Mouse (Mus musculus) limb, embryonic 15.5 days (tissue): ENCODE results near the gene Tnfsf12. TPM values are rescaled to one million over a fixed set of nuclear protein-coding genes. Genes with fewer than 3 reads are reported as not detected.
"Not testable (repeated sequence)": the region's sequence is repeated elsewhere in the genome, so short reads cannot be mapped to it uniquely, and the experiment has no call there.

Experiments
- ATAC-seq: fragments of 200-750 bp; cut with Nextera tagmentation; 2 replicates; pipeline ENCODE4 v1.8.0; 2017; ENCODE audit warnings: low read depth, moderate TSS enrichment; ENCODE audit not compliant: insufficient number of reproducible peaks, low FRiP score, low TSS enrichment
- H3K27ac ChIP-seq: fragments of 300-500 bp; sonication (generic); 2 replicates; pipeline ENCODE4 v1.5.1; 2015; ENCODE audit warnings: moderate library complexity, mild to moderate bottlenecking, inconsistent platforms
- H3K27me3 ChIP-seq: fragments of 300-500 bp; sonication (generic); 2 replicates; pipeline ENCODE4 v1.6.1; 2015; ENCODE audit warnings: inconsistent platforms
- H3K36me3 ChIP-seq: fragments of 300-500 bp; sonication (generic); 2 replicates; pipeline ENCODE4 v1.6.1; 2015; ENCODE audit warnings: inconsistent platforms
- H3K4me1 ChIP-seq: fragments of 300-500 bp; sonication (generic); 2 replicates; pipeline ENCODE4 v1.6.1; 2015; ENCODE audit warnings: inconsistent platforms
- H3K4me2 ChIP-seq: fragments of 300-500 bp; sonication (generic); 2 replicates; pipeline ENCODE4 v1.6.1; 2015; ENCODE audit warnings: mild to moderate bottlenecking, inconsistent platforms
- H3K4me3 ChIP-seq: fragments of 300-500 bp; sonication (generic); 2 replicates; pipeline ENCODE4 v1.5.1; 2015; ENCODE audit warnings: mild to moderate bottlenecking, inconsistent platforms
- H3K9ac ChIP-seq: fragments of 300-500 bp; sonication (generic); 2 replicates; pipeline ENCODE4 v1.6.1; 2015; ENCODE audit warnings: inconsistent platforms
- H3K9me3 ChIP-seq: fragments of 300-500 bp; sonication (generic); 2 replicates; pipeline ENCODE4 v1.6.1; 2016; ENCODE audit warnings: inconsistent platforms
- WGBS: fragments of 180-500 bp; shearing (Covaris S2); methylation state at CpG from one replicate; pipeline ENCODE4 v1.1.7; 2015; 5-methylcytosine and 5-hydroxymethylcytosine counted together
- polyA plus RNA-seq: library from polyadenylated mRNA; unstranded; fragments of >200 nt; fragmentation: Nextera tagmentation; extraction: Ambion mirVana; gene quantifications from 2 replicates; pipeline ENCODE4 v1.2.1, GENCODE M21; 2015

Tnfsf12 gene
- 10.8 and 12.9 TPM in 2 replicates for polyA plus RNA-seq

GRCm38 (mm10) chr11:69695361-69696181, at the start of gene Tnfsf12, which contains the start of gene Tnfsfm13:
Tnfsf12 (minus strand) TSS chr11:69695849.
Tnfsfm13 (minus strand) TSS chr11:69696098.
- H3K4me3 ChIP-seq: peak within 1 kb of the TSS; percentile 55
- peaks cover 3% of the 10 kb centered on the region; the same call in 1 of the 2 replicates for H3K36me3 ChIP-seq
- no peaks in the 10 kb centered on the region for H3K27me3 ChIP-seq
- peak within 1 kb of the TSS; percentile 89 for H3K27ac ChIP-seq
- peak; percentile 65; the same call in 1 of the 2 replicates for ATAC-seq
- no peaks in the 10 kb centered on the region for H3K9me3 ChIP-seq
- peak within 1 kb of the TSS; percentile 64 for H3K9ac ChIP-seq
- 1% methylated on average over 41 of the region's 41 CpGs for WGBS
- peaks cover 14% of the 10 kb centered on the region for H3K4me1 ChIP-seq
- H3K4me2 ChIP-seq: peak within 1 kb of the TSS; percentile 90

- ATAC-seq, H3K4me1 ChIP-seq, H3K27ac ChIP-seq, H3K27me3 ChIP-seq, H3K4me2 ChIP-seq, H3K9ac ChIP-seq, H3K9me3 ChIP-seq, H3K4me3 ChIP-seq: not testable (repeated sequence)
- peaks cover 29% of the 10 kb centered on the region for H3K36me3 ChIP-seq
- WGBS: 77% methylated on average over 2 of the region's 3 CpGs
Measured at GRCm38 (mm10) chr11:69731408-69731807, 35.8 kb upstream of the Tnfsf12 start.

GRCm38 (mm10) chr11:69729063-69729462, 33.4 kb upstream of the Tnfsf12 start:
- H3K36me3 ChIP-seq: peaks cover 5% of the 10 kb centered on the region
- no peak overlapping the region for H3K27ac ChIP-seq
- no peak overlapping the region for H3K4me2 ChIP-seq
- H3K4me1 ChIP-seq: no peaks in the 10 kb centered on the region
- no peak for ATAC-seq
- no peaks in the 10 kb centered on the region for H3K27me3 ChIP-seq
- H3K9ac ChIP-seq: no peak overlapping the region
- no peak overlapping the region for H3K4me3 ChIP-seq
- WGBS: 24% methylated on average over 3 of the region's 3 CpGs
- H3K9me3 ChIP-seq: no peaks in the 10 kb centered on the region

DNA sequence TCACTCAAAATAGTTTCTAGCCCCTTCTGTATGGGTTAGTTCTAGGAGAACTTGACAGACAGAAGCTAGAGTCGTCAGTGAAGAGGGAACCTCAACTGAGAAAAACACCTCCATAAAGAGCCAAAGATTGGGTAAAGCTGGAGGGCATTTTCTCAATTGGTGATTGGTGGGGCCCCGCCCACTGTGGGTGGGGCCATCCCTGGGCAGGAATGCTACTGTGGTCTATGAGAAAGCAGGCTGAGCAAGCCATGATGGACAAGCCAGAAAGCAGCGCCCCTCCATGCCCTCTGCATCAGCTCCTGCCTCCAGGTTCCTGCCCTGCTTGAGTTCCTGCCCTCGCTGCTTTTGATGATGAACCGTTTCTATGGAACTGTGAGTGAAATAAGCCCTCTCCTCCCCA, 30.3 kb upstream of the Tnfsf12 start:
- Histone ChIP-seq H3K4me1 (no peaks in the 10 kb centered on the region), H3K27me3 (no peaks in the 10 kb centered on the region), H3K9ac (no peak overlapping the region), H3K4me3 (no peak overlapping the region), H3K9me3 (no peaks in the 10 kb centered on the region), H3K36me3 (no peaks in the 10 kb centered on the region), H3K27ac (no peak overlapping the region), H3K4me2 (no peak overlapping the region)
- no peak for ATAC-seq
- WGBS: 43% methylated on average over 5 of the region's 5 CpGs

DNA sequence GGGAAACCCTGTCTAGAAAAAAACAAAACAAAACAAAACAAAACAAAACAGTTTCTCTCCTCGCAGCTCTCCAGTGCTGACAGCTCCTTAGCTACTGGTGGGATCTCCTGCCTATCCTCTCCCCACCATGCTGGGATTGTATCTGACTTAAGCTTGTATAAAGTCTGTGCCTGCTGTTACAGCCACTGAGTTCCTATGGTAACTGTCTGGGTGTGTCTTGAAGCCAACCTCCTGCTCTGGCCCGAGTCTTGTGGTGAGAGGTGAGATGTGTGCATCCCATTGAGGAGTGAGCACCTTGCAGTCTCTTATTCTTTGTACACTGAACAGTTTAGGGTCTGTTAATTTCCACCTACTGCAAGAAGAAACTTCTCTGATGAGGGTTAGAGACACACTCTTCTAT, 27.4 kb upstream of the Tnfsf12 start:
- Histone ChIP-seq H3K4me1 (peaks cover 4% of the 10 kb centered on the region; the same call in 1 of the 2 replicates), H3K27ac (no peak overlapping the region), H3K9me3 (no peaks in the 10 kb centered on the region), H3K4me2 (no peak overlapping the region), H3K4me3 (no peak overlapping the region), H3K9ac (no peak overlapping the region), H3K36me3 (no peaks in the 10 kb centered on the region), H3K27me3 (no peaks in the 10 kb centered on the region)
- 45% methylated on average over 2 of the region's 2 CpGs for WGBS
- ATAC-seq: no peak

- no peaks in the 10 kb centered on the region for H3K36me3 ChIP-seq
Measured at GRCm38 (mm10) chr11:69720852-69721251, 25.2 kb upstream of the Tnfsf12 start.

GRCm38 (mm10) chr11:69719423-69719822, 23.8 kb upstream of the Tnfsf12 start:
- Histone ChIP-seq H3K27me3 (no peaks in the 10 kb centered on the region), H3K9me3 (no peaks in the 10 kb centered on the region)
- WGBS: 65% methylated on average over 6 of the region's 6 CpGs

More at GRCm38 (mm10) chr11:69720852-69721251, 25.2 kb upstream of the Tnfsf12 start:
- WGBS: 60% methylated on average over 6 of the region's 6 CpGs
- no peak overlapping the region for H3K27ac ChIP-seq
- no peak overlapping the region for H3K9ac ChIP-seq
- H3K9me3 ChIP-seq: no peaks in the 10 kb centered on the region
- H3K27me3 ChIP-seq: no peaks in the 10 kb centered on the region
- no peak for ATAC-seq
- H3K4me1 ChIP-seq: peaks cover 4% of the 10 kb centered on the region; the same call in 1 of the 2 replicates
- H3K4me2 ChIP-seq: no peak overlapping the region
- H3K4me3 ChIP-seq: no peak overlapping the region

GRCm38 (mm10) chr11:69718661-69719060, 23.0 kb upstream of the Tnfsf12 start:
- Histone ChIP-seq H3K4me1 (peaks cover 10% of the 10 kb centered on the region; the same call in 1 of the 2 replicates), H3K4me3 (no peak overlapping the region), H3K27me3 (no peaks in the 10 kb centered on the region), H3K36me3 (no peaks in the 10 kb centered on the region), H3K27ac (no peak overlapping the region), H3K4me2 (no peak overlapping the region), H3K9me3 (no peaks in the 10 kb centered on the region), H3K9ac (no peak overlapping the region)
- whole genome bisulfite sequencing: 34% methylated on average over 15 of the region's 15 CpGs
- ATAC-seq: no peak

More at GRCm38 (mm10) chr11:69719423-69719822, 23.8 kb upstream of the Tnfsf12 start:
- Histone ChIP-seq H3K4me1 (peaks cover 10% of the 10 kb centered on the region; the same call in 1 of the 2 replicates), H3K27ac (no peak overlapping the region), H3K4me3 (no peak overlapping the region), H3K4me2 (no peak overlapping the region), H3K9ac (no peak overlapping the region), H3K36me3 (no peaks in the 10 kb centered on the region)
- ATAC-seq: no peak

- no peak for ATAC-seq
- no peak overlapping the region for H3K9ac ChIP-seq
Measured at GRCm38 (mm10) chr11:69716953-69717352, 21.3 kb upstream of the Tnfsf12 start.

GRCm38 (mm10) chr11:69715929-69716328, 20.3 kb upstream of the Tnfsf12 start:
- H3K9me3 ChIP-seq: no peaks in the 10 kb centered on the region
- no peak overlapping the region for H3K4me3 ChIP-seq
- WGBS: 11% methylated on average over 5 of the region's 5 CpGs
- H3K4me2 ChIP-seq: no peak overlapping the region
- H3K27ac ChIP-seq: no peak overlapping the region
- H3K4me1 ChIP-seq: peaks cover 10% of the 10 kb centered on the region; the same call in 1 of the 2 replicates
- ATAC-seq: no peak
- no peak overlapping the region for H3K9ac ChIP-seq
- H3K36me3 ChIP-seq: no peaks in the 10 kb centered on the region
- H3K27me3 ChIP-seq: no peaks in the 10 kb centered on the region

More at GRCm38 (mm10) chr11:69716953-69717352, 21.3 kb upstream of the Tnfsf12 start:
- Histone ChIP-seq H3K27me3 (no peaks in the 10 kb centered on the region), H3K4me3 (no peak overlapping the region), H3K9me3 (no peaks in the 10 kb centered on the region), H3K27ac (no peak overlapping the region), H3K36me3 (no peaks in the 10 kb centered on the region), H3K4me1 (peaks cover 10% of the 10 kb centered on the region; the same call in 1 of the 2 replicates), H3K4me2 (no peak overlapping the region)
- 64% methylated on average over 4 of the region's 4 CpGs for WGBS

DNA sequence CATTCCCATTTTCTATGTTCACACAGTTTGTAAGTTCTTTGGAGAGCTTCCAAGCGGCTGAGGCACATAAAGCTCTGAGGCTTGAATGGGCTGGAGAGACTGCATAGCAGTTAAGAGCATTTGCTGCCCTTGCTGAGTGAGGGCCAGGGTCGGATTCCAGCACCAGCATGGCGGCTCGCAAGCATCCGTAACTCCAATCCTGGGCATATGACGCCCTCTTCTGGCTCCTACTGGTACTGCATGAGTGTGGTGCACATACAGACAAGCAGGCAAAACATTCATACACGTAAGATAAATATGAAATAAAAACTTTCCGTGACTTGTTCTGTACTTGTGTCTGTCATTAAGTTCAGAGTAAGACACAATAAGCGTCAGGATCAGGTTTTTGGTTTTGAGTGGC, 19.8 kb upstream of the Tnfsf12 start:
- ATAC-seq: no peak
- H3K9me3 ChIP-seq: no peaks in the 10 kb centered on the region
- WGBS: 55% methylated on average over 9 of the region's 9 CpGs

DNA sequence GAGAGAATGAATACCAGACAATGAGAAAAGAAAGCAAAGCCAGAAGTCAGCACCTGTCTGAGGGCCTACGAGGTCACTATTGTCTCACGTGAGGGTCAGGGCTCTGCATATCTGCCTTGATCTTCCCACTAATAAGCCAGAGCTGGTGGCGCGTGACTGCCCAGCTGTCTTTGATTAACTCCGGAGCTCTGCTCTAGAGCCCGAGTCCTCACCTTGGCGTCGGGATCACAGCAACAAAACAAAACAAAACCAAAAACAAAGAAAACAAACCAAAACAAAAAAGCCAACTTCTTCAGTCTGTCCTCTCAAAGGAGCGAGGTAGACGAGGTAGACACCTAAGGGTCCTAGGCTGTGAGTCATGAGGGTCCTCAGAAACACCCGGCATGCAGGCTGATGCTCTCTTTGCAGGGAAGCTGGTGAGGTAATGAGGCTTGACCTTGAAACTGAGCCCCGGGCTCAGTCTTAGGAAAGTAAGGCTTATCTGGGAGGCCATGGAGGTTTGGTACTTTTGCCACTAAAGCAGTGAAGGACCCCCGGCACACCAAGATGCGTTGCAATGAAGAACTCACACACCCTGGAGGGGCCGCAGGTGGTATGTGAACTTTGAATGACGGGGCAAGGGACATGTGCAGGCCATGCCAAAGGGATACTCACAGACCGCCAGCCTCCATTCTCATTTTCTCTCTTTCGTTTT, 19.1 kb upstream of the Tnfsf12 start:
- no peaks in the 10 kb centered on the region for H3K36me3 ChIP-seq
- no peaks in the 10 kb centered on the region for H3K9me3 ChIP-seq
- no peak overlapping the region for H3K9ac ChIP-seq
- no peak overlapping the region for H3K4me3 ChIP-seq
- H3K4me2 ChIP-seq: no peak overlapping the region
- ATAC-seq: no peak
- no peaks in the 10 kb centered on the region for H3K27me3 ChIP-seq
- peaks cover 10% of the 10 kb centered on the region; the same call in 1 of the 2 replicates for H3K4me1 ChIP-seq
- 46% methylated on average over 18 of the region's 18 CpGs for WGBS
- H3K27ac ChIP-seq: no peak overlapping the region

More for the DNA sequence above, 19.8 kb upstream of the Tnfsf12 start:
- no peak overlapping the region for H3K4me2 ChIP-seq
- H3K4me1 ChIP-seq: peaks cover 10% of the 10 kb centered on the region; the same call in 1 of the 2 replicates
- H3K9ac ChIP-seq: no peak overlapping the region
- H3K27ac ChIP-seq: no peak overlapping the region
- no peak overlapping the region for H3K4me3 ChIP-seq
- H3K36me3 ChIP-seq: no peaks in the 10 kb centered on the region
- H3K27me3 ChIP-seq: no peaks in the 10 kb centered on the region
